Mouse (Mus musculus): Measurements from ENCODE around the gene Gpm6b. TPM values are rescaled to one million over a fixed set of nuclear protein-coding genes. Genes with fewer than 3 reads are reported as not detected.

The Gpm6b gene
- polyA plus RNA-seq (2015; fragmentation: Nextera tagmentation; extraction: Ambion mirVana): 23.1 and 24.8 TPM in 2 replicates

GRCm38 (mm10) chrX:166238831-166239460 is at the start of gene Gpm6b:
Gene Gpm6b, plus strand, starts transcription at chrX:166238911.
- H3K9ac ChIP-seq (replicated peaks; ENCODE audit: low read length): peak within 1 kb of the TSS; percentile 66

GRCm38 (mm10) chrX:166196327-166196726 is 42.4 kb upstream of the Gpm6b start:
- no peak for ATAC-seq (ENCODE audit: low FRiP score, low TSS enrichment)
- Histone ChIP-seq H3K36me3 (ENCODE audit: insufficient read depth, low read length) (no peaks in the 10 kb centered on the region), H3K9me3 (ENCODE audit: low read length) (no peaks in the 10 kb centered on the region), H3K27me3 (ENCODE audit: insufficient read depth, low read length) (peaks cover 3% of the 10 kb centered on the region; the same call in 1 of the 2 replicates), H3K4me2 (replicated peaks; ENCODE audit: low read depth, low read length) (no peak overlapping the region), H3K27ac (ENCODE audit: low read length) (no peak overlapping the region), H3K4me3 (ENCODE audit: low read length) (no peak overlapping the region), H3K9ac (replicated peaks; ENCODE audit: low read length) (no peak overlapping the region), H3K4me1 (ENCODE audit: insufficient read depth, low read length) (no peaks in the 10 kb centered on the region)

More at GRCm38 (mm10) chrX:166238831-166239460, at the start of gene Gpm6b:
- peak within 1 kb of the TSS; percentile 82 for H3K4me2 ChIP-seq (replicated peaks; ENCODE audit: low read depth, low read length)
- peaks cover 25% of the 10 kb centered on the region for H3K27me3 ChIP-seq (ENCODE audit: insufficient read depth, low read length)
- peak; percentile 97 for ATAC-seq (ENCODE audit: low FRiP score, low TSS enrichment)
- no peaks in the 10 kb centered on the region for H3K9me3 ChIP-seq (ENCODE audit: low read length)
- no peak within 1 kb of the TSS for H3K27ac ChIP-seq (ENCODE audit: low read length)
- no peaks in the 10 kb centered on the region for H3K36me3 ChIP-seq (ENCODE audit: insufficient read depth, low read length)
- peak within 1 kb of the TSS; percentile 56 for H3K4me3 ChIP-seq (ENCODE audit: low read length)
- WGBS: 33% methylated on average over 43 of the region's 63 CpGs
- no peaks in the 10 kb centered on the region for H3K4me1 ChIP-seq (ENCODE audit: insufficient read depth, low read length)

GRCm38 (mm10) chrX:166198266-166198665 is 40.4 kb upstream of the Gpm6b start:
- WGBS: 52% methylated on average over 2 of the region's 2 CpGs
- no peaks in the 10 kb centered on the region for H3K36me3 ChIP-seq (ENCODE audit: insufficient read depth, low read length)
- peak; percentile 42; the same call in 1 of the 2 replicates for ATAC-seq (ENCODE audit: low FRiP score, low TSS enrichment)
- H3K27me3 ChIP-seq (ENCODE audit: insufficient read depth, low read length): peaks cover 3% of the 10 kb centered on the region; the same call in 1 of the 2 replicates
- no peak overlapping the region for H3K4me3 ChIP-seq (ENCODE audit: low read length)
- H3K9ac ChIP-seq (replicated peaks; ENCODE audit: low read length): no peak overlapping the region
- H3K9me3 ChIP-seq (ENCODE audit: low read length): no peaks in the 10 kb centered on the region
- H3K4me1 ChIP-seq (ENCODE audit: insufficient read depth, low read length): no peaks in the 10 kb centered on the region
- no peak overlapping the region for H3K4me2 ChIP-seq (replicated peaks; ENCODE audit: low read depth, low read length)
- H3K27ac ChIP-seq (ENCODE audit: low read length): no peak overlapping the region

GRCm38 (mm10) chrX:166199812-166200211 is 38.9 kb upstream of the Gpm6b start:
- ATAC-seq (ENCODE audit: low FRiP score, low TSS enrichment): no peak
- no peak overlapping the region for H3K4me2 ChIP-seq (replicated peaks; ENCODE audit: low read depth, low read length)
- H3K9ac ChIP-seq (replicated peaks; ENCODE audit: low read length): no peak overlapping the region
- H3K4me1 ChIP-seq (ENCODE audit: insufficient read depth, low read length): no peaks in the 10 kb centered on the region
- no peaks in the 10 kb centered on the region for H3K9me3 ChIP-seq (ENCODE audit: low read length)
- H3K27me3 ChIP-seq (ENCODE audit: insufficient read depth, low read length): peaks cover 3% of the 10 kb centered on the region; the same call in 1 of the 2 replicates
- H3K27ac ChIP-seq (ENCODE audit: low read length): no peak overlapping the region
- H3K36me3 ChIP-seq (ENCODE audit: insufficient read depth, low read length): no peaks in the 10 kb centered on the region
- H3K4me3 ChIP-seq (ENCODE audit: low read length): no peak overlapping the region

GRCm38 (mm10) chrX:166214576-166214975 is 24.1 kb upstream of the Gpm6b start:
- peaks cover 11% of the 10 kb centered on the region; the same call in 1 of the 2 replicates for H3K27me3 ChIP-seq (ENCODE audit: insufficient read depth, low read length)

GRCm38 (mm10) chrX:166216248-166216647 is 22.5 kb upstream of the Gpm6b start:
- ATAC-seq (ENCODE audit: low FRiP score, low TSS enrichment): no peak
- 68% methylated on average over 6 of the region's 6 CpGs for WGBS
- no peak overlapping the region for H3K4me3 ChIP-seq (ENCODE audit: low read length)
- H3K9ac ChIP-seq (replicated peaks; ENCODE audit: low read length): no peak overlapping the region
- H3K27ac ChIP-seq (ENCODE audit: low read length): no peak overlapping the region
- H3K4me2 ChIP-seq (replicated peaks; ENCODE audit: low read depth, low read length): no peak overlapping the region
- no peaks in the 10 kb centered on the region for H3K4me1 ChIP-seq (ENCODE audit: insufficient read depth, low read length)
- no peaks in the 10 kb centered on the region for H3K36me3 ChIP-seq (ENCODE audit: insufficient read depth, low read length)
- no peaks in the 10 kb centered on the region for H3K9me3 ChIP-seq (ENCODE audit: low read length)
- peaks cover 15% of the 10 kb centered on the region; the same call in 1 of the 2 replicates for H3K27me3 ChIP-seq (ENCODE audit: insufficient read depth, low read length)

More at GRCm38 (mm10) chrX:166214576-166214975, 24.1 kb upstream of the Gpm6b start:
- Histone ChIP-seq H3K4me1 (ENCODE audit: insufficient read depth, low read length) (no peaks in the 10 kb centered on the region), H3K9ac (replicated peaks; ENCODE audit: low read length) (no peak overlapping the region), H3K4me3 (ENCODE audit: low read length) (no peak overlapping the region), H3K9me3 (ENCODE audit: low read length) (no peaks in the 10 kb centered on the region), H3K4me2 (replicated peaks; ENCODE audit: low read depth, low read length) (no peak overlapping the region), H3K27ac (ENCODE audit: low read length) (no peak overlapping the region), H3K36me3 (ENCODE audit: insufficient read depth, low read length) (no peaks in the 10 kb centered on the region)
- WGBS: 81% methylated on average over 2 of the region's 2 CpGs
- ATAC-seq (ENCODE audit: low FRiP score, low TSS enrichment): no peak

- H3K4me2 ChIP-seq (replicated peaks; ENCODE audit: low read depth, low read length): no peak overlapping the region
- WGBS: 85% methylated on average over 8 of the region's 8 CpGs
- H3K27me3 ChIP-seq (ENCODE audit: insufficient read depth, low read length): peaks cover 15% of the 10 kb centered on the region; the same call in 1 of the 2 replicates
- no peaks in the 10 kb centered on the region for H3K4me1 ChIP-seq (ENCODE audit: insufficient read depth, low read length)
- H3K9ac ChIP-seq (replicated peaks; ENCODE audit: low read length): no peak overlapping the region
- H3K27ac ChIP-seq (ENCODE audit: low read length): no peak overlapping the region
- H3K4me3 ChIP-seq (ENCODE audit: low read length): no peak overlapping the region
- H3K9me3 ChIP-seq (ENCODE audit: low read length): no peaks in the 10 kb centered on the region
- no peaks in the 10 kb centered on the region for H3K36me3 ChIP-seq (ENCODE audit: insufficient read depth, low read length)
- ATAC-seq (ENCODE audit: low FRiP score, low TSS enrichment): no peak
These were observed 22.0 kb upstream of the Gpm6b start for GRCm38 (mm10) chrX:166216720-166217119.

GRCm38 (mm10) chrX:166219331-166219730 is 19.4 kb upstream of the Gpm6b start:
- 59% methylated on average over 5 of the region's 5 CpGs for WGBS

GRCm38 (mm10) chrX:166226856-166227255 is 11.9 kb upstream of the Gpm6b start:
- no peak for ATAC-seq (ENCODE audit: low FRiP score, low TSS enrichment)

More at GRCm38 (mm10) chrX:166219331-166219730, 19.4 kb upstream of the Gpm6b start:
- no peak overlapping the region for H3K4me3 ChIP-seq (ENCODE audit: low read length)
- H3K27ac ChIP-seq (ENCODE audit: low read length): no peak overlapping the region
- no peak overlapping the region for H3K4me2 ChIP-seq (replicated peaks; ENCODE audit: low read depth, low read length)
- H3K27me3 ChIP-seq (ENCODE audit: insufficient read depth, low read length): peaks cover 23% of the 10 kb centered on the region; the same call in 1 of the 2 replicates
- no peak for ATAC-seq (ENCODE audit: low FRiP score, low TSS enrichment)
- H3K9ac ChIP-seq (replicated peaks; ENCODE audit: low read length): no peak overlapping the region
- H3K4me1 ChIP-seq (ENCODE audit: insufficient read depth, low read length): no peaks in the 10 kb centered on the region
- H3K9me3 ChIP-seq (ENCODE audit: low read length): no peaks in the 10 kb centered on the region
- H3K36me3 ChIP-seq (ENCODE audit: insufficient read depth, low read length): no peaks in the 10 kb centered on the region

GRCm38 (mm10) chrX:166229750-166230149 is 9.0 kb upstream of the Gpm6b start:
- Histone ChIP-seq H3K9me3 (ENCODE audit: low read length) (no peaks in the 10 kb centered on the region), H3K36me3 (ENCODE audit: insufficient read depth, low read length) (no peaks in the 10 kb centered on the region), H3K27me3 (ENCODE audit: insufficient read depth, low read length) (peaks cover 27% of the 10 kb centered on the region), H3K4me1 (ENCODE audit: insufficient read depth, low read length) (no peaks in the 10 kb centered on the region), H3K9ac (replicated peaks; ENCODE audit: low read length) (no peak overlapping the region), H3K27ac (ENCODE audit: low read length) (no peak overlapping the region), H3K4me3 (ENCODE audit: low read length) (no peak overlapping the region), H3K4me2 (replicated peaks; ENCODE audit: low read depth, low read length) (no peak overlapping the region)
- ATAC-seq (ENCODE audit: low FRiP score, low TSS enrichment): no peak
- 65% methylated on average over 3 of the region's 3 CpGs for WGBS

More at GRCm38 (mm10) chrX:166226856-166227255, 11.9 kb upstream of the Gpm6b start:
- Histone ChIP-seq H3K27ac (ENCODE audit: low read length) (no peak overlapping the region), H3K9me3 (ENCODE audit: low read length) (no peaks in the 10 kb centered on the region), H3K4me1 (ENCODE audit: insufficient read depth, low read length) (no peaks in the 10 kb centered on the region), H3K27me3 (ENCODE audit: insufficient read depth, low read length) (peaks cover 24% of the 10 kb centered on the region), H3K9ac (replicated peaks; ENCODE audit: low read length) (no peak overlapping the region), H3K4me2 (replicated peaks; ENCODE audit: low read depth, low read length) (no peak overlapping the region), H3K4me3 (ENCODE audit: low read length) (no peak overlapping the region), H3K36me3 (ENCODE audit: insufficient read depth, low read length) (no peaks in the 10 kb centered on the region)
- 79% methylated on average over 5 of the region's 5 CpGs for WGBS
